Mouse (Mus musculus): ENCODE data around the gene Arl3. TPM values are rescaled to one million over a fixed set of nuclear protein-coding genes. Genes with fewer than 3 reads are reported as not detected.

The Arl3 gene
- total RNA-seq, 1 experiment from 2014 or later = 50.3 TPM

GRCm38 (mm10) chr19:46517529-46518351 is 55.3 kb downstream of the Arl3 start:
- DNase-seq = no peak

- no peak for DNase-seq
These were observed 56.1 kb downstream of the Arl3 start for GRCm38 (mm10) chr19:46516667-46517528.

- DNase-seq = no peak
These were observed 57.6 kb downstream of the Arl3 start for GRCm38 (mm10) chr19:46515287-46515821.

GRCm38 (mm10) chr19:46514387-46514786 is 58.6 kb downstream of the Arl3 start:
- no peak for DNase-seq

- DNase-seq = no peak
These were observed 61.7 kb downstream of the Arl3 start for GRCm38 (mm10) chr19:46511263-46511662.

- DNase-seq = no peak
These were observed 62.2 kb downstream of the Arl3 start for GRCm38 (mm10) chr19:46510824-46511223.

GRCm38 (mm10) chr19:46510401-46510800 is 62.6 kb downstream of the Arl3 start:
- DNase-seq = no peak

- peak; percentile 1 for DNase-seq
These were observed 63.3 kb downstream of the Arl3 start for GRCm38 (mm10) chr19:46509736-46510135.

- peak; percentile 14 for DNase-seq
These were observed 63.8 kb downstream of the Arl3 start for GRCm38 (mm10) chr19:46509202-46509601.

- DNase-seq = peak; percentile 12
These were observed 64.3 kb downstream of the Arl3 start for GRCm38 (mm10) chr19:46508738-46509137.

- DNase-seq = no peak
These were observed 65.2 kb downstream of the Arl3 start for GRCm38 (mm10) chr19:46507806-46508205.

- DNase-seq = no peak
These were observed 65.8 kb downstream of the Arl3 start for GRCm38 (mm10) chr19:46507181-46507581.

- no peak for DNase-seq
These were observed 66.7 kb downstream of the Arl3 start for GRCm38 (mm10) chr19:46506372-46506717.

- DNase-seq = no peak
These were observed 67.2 kb downstream of the Arl3 start for GRCm38 (mm10) chr19:46505646-46506371.

- DNase-seq = no peak
These were observed 68.1 kb downstream of the Arl3 start for GRCm38 (mm10) chr19:46504822-46505417.

GRCm38 (mm10) chr19:46504085-46504552 is 68.9 kb downstream of the Arl3 start:
- DNase-seq = no peak

GRCm38 (mm10) chr19:46503351-46504084 is 69.5 kb downstream of the Arl3 start:
- peak; percentile 71 for DNase-seq

GRCm38 (mm10) chr19:46502471-46503166 is 70.4 kb downstream of the Arl3 start:
- DNase-seq = peak; percentile 90

- DNase-seq = peak; percentile 85
These were observed 70.9 kb downstream of the Arl3 start for GRCm38 (mm10) chr19:46502069-46502455.

GRCm38 (mm10) chr19:46501401-46502068 is 71.5 kb downstream of the Arl3 start, which contains the start of gene Trim8:
Trim8 (plus strand) TSS chr19:46501702.
- peak; percentile 88 for DNase-seq
